Mouse (Mus musculus): ENCODE data around the gene Qprt.

DNA sequence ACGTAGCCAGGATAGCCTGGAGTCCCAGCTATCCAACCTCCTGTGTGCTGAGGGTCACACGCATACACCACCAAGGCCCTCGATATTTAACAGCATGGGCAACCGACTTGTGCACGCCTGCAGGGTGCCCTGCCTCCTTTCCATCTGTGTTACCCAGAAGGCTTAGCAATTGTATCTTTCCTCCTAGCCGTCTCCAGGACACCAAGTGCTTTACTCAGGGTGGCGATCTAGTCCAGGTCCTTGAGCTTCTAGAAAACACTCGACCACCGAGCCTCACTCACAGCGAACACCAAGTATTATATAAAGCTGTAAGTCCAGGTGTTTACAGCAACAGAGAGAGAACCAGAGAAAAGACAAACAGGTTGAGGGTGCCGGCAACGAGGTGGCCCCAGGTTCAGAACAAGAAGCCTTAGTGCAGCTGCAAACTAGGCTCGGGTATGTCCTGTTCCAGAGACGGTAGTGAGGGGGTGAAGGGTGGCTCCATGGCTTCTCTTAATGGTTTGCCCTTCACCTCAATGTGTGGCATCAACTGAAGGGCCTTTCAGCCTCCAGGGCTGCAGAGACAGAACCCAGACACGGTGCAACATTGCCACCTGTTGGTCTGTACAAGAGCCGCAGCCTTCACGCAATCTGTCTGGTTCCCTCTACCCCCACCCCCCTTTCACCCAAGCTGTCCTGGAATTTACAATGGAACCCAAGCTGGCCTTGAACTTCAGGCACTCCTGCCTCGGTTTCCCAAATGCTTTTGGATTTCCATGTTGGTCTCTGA lies 11.6 kb downstream of the Qprt start:
- TF ChIP-seq CTCF (IDR thresholded peaks at IDR 0.05; ENCODE audit: insufficient read depth, low read depth, low read length), result peak; percentile 53; the same call in 1 of the 2 replicates
- no peak for TF ChIP-seq POLR2A (IDR thresholded peaks at IDR 0.05; ENCODE audit: insufficient read depth, low read depth, low read length)

Data from olfactory bulb, adult 2 months (tissue).